Mouse (Mus musculus): ENCODE data around the gene Lrrc3.

DNA sequence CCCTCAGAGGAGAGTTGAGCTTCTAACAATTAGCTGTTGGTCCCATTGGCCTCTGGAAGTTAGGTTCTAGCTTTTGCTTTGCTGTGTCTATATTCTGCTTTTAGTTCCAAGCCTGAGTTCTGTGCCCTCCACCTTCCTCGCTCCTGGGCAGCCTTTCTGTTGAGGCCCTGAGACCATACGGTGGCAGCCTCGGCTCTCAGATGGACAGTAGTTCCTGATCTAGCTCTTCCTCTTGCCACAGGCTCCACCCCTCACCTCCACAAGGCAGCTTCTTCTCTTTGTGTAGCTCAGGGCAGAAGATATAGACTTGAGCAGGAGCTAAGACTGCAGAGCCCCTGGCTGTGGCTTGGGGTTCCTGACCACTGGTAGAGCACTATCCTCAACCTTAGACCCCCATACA is 22.0 kb downstream of the Lrrc3 start:
- TF ChIP-seq TAL1 (IDR thresholded peaks at IDR 0.05; ENCODE audit: low read length) (no peak), GATA1 (IDR thresholded peaks at IDR 0.05; ENCODE audit: low read length) (no peak)

All from erythroblast, embryonic 14.5 days (primary cell).